Mouse (Mus musculus): ENCODE results near the gene Zcchc8.

GRCm38 (mm10) chr5:123714622-123715021 lies 6.3 kb downstream of the Zcchc8 start:
- TF ChIP-seq CTCF (IDR thresholded peaks at IDR 0.05; ENCODE audit: low read depth) (no peak), EP300 (optimal IDR thresholded peaks at IDR 0.05) (no peak)

Measured in stomach, postnatal 0 days (tissue).